Mouse (Mus musculus): ENCODE data around the gene Nme9. TPM values are rescaled to one million over a fixed set of nuclear protein-coding genes. Genes with fewer than 3 reads are reported as not detected.

Nme9 gene
- polyA plus RNA-seq, 1 experiment = not detected

- Histone ChIP-seq H3K36me3 (ENCODE audit: control insufficient read depth, insufficient read depth) (peaks cover 20% of the 10 kb centered on the region), H3K4me2 (ENCODE audit: low read depth) (no peak overlapping the region)
Measured at GRCm38 (mm10) chr9:99487126-99487695, 35.9 kb downstream of the Nme9 start.

GRCm38 (mm10) chr9:99487841-99488240, 36.6 kb downstream of the Nme9 start:
- Histone ChIP-seq H3K79me2 (ENCODE audit: control insufficient read depth, insufficient read depth) (no peaks in the 10 kb centered on the region), H3K36me3 (ENCODE audit: control insufficient read depth, insufficient read depth) (peaks cover 27% of the 10 kb centered on the region), H3K27me3 (ENCODE audit: control insufficient read depth, insufficient read depth, insufficient read length) (no peaks in the 10 kb centered on the region), H3K4me2 (ENCODE audit: low read depth) (no peak overlapping the region), H3ac (ENCODE audit: control insufficient read depth, insufficient read length) (no peak overlapping the region), H3K4me3 (no peak overlapping the region)
- TF ChIP-seq SRF (IDR thresholded peaks at IDR 0.05; ENCODE audit: control insufficient read depth, insufficient read length, low read depth) (no peak), POLR2A (IDR thresholded peaks at IDR 0.05; ENCODE audit: insufficient read length, low read depth) (no peak), TCF3 (IDR thresholded peaks at IDR 0.05; ENCODE audit: insufficient read length, low read depth) (no peak), USF1 (IDR thresholded peaks at IDR 0.05; ENCODE audit: low read depth) (no peak), CEBPB (IDR thresholded peaks at IDR 0.05; ENCODE audit: insufficient read depth, poor library complexity, severe bottlenecking) (no peak), TCF12 (IDR thresholded peaks at IDR 0.05; ENCODE audit: insufficient read depth, poor library complexity, severe bottlenecking) (no peak), MYOD1 (IDR thresholded peaks at IDR 0.05; ENCODE audit: control insufficient read depth in 1 of 3, insufficient read length in 2 of 3, low read depth in 2 of 3) (no peak), POLR2AphosphoS2 (IDR thresholded peaks at IDR 0.05; ENCODE audit: insufficient read length, low read depth) (no peak), E2F4 (IDR thresholded peaks at IDR 0.05; ENCODE audit: insufficient read depth) (no peak), MYOG (IDR thresholded peaks at IDR 0.05; ENCODE audit: control insufficient read depth in 1 of 3, insufficient read depth in 1 of 3, insufficient read length in 2 of 3, low read depth in 2 of 3) (no peak)

More at GRCm38 (mm10) chr9:99487126-99487695, 35.9 kb downstream of the Nme9 start:
- Histone ChIP-seq H3K79me2 (ENCODE audit: control insufficient read depth, insufficient read depth) (no peaks in the 10 kb centered on the region), H3K27me3 (ENCODE audit: control insufficient read depth, insufficient read depth, insufficient read length) (no peaks in the 10 kb centered on the region), H3ac (ENCODE audit: control insufficient read depth, insufficient read length) (no peak overlapping the region), H3K4me3 (no peak overlapping the region)
- TF ChIP-seq REST (IDR thresholded peaks at IDR 0.05; ENCODE audit: insufficient read depth, insufficient read length) (no peak), USF1 (IDR thresholded peaks at IDR 0.05; ENCODE audit: low read depth) (no peak), MYOD1 (IDR thresholded peaks at IDR 0.05; ENCODE audit: control insufficient read depth in 1 of 3, insufficient read length in 2 of 3, low read depth in 2 of 3) (no peak), POLR2AphosphoS2 (IDR thresholded peaks at IDR 0.05; ENCODE audit: insufficient read length, low read depth) (no peak), TCF12 (IDR thresholded peaks at IDR 0.05; ENCODE audit: insufficient read depth, poor library complexity, severe bottlenecking) (no peak), MAX (IDR thresholded peaks at IDR 0.05; ENCODE audit: low read depth) (no peak), TCF3 (IDR thresholded peaks at IDR 0.05; ENCODE audit: insufficient read length, low read depth) (no peak), MYOG (IDR thresholded peaks at IDR 0.05; ENCODE audit: control insufficient read depth in 1 of 3, insufficient read depth in 1 of 3, insufficient read length in 2 of 3, low read depth in 2 of 3) (no peak), SRF (IDR thresholded peaks at IDR 0.05; ENCODE audit: control insufficient read depth, insufficient read length, low read depth) (no peak)

GRCm38 (mm10) chr9:99491050-99491449, 39.8 kb downstream of the Nme9 start:
- Histone ChIP-seq H3K4me2 (ENCODE audit: low read depth) (no peak overlapping the region), H3K27me3 (ENCODE audit: control insufficient read depth, insufficient read depth, insufficient read length) (no peaks in the 10 kb centered on the region), H3K4me3 (no peak overlapping the region), H3ac (ENCODE audit: control insufficient read depth, insufficient read length) (no peak overlapping the region), H3K79me2 (ENCODE audit: control insufficient read depth, insufficient read depth) (no peaks in the 10 kb centered on the region), H3K36me3 (ENCODE audit: control insufficient read depth, insufficient read depth) (peaks cover 28% of the 10 kb centered on the region)
- TF ChIP-seq SRF (IDR thresholded peaks at IDR 0.05; ENCODE audit: control insufficient read depth, insufficient read length, low read depth) (no peak), REST (IDR thresholded peaks at IDR 0.05; ENCODE audit: insufficient read depth, insufficient read length) (no peak)

- no peak overlapping the region for H3ac ChIP-seq (ENCODE audit: control insufficient read depth, insufficient read length)
- no peak overlapping the region for H3K4me3 ChIP-seq
- peaks cover 26% of the 10 kb centered on the region for H3K36me3 ChIP-seq (ENCODE audit: control insufficient read depth, insufficient read depth)
- no peaks in the 10 kb centered on the region for H3K27me3 ChIP-seq (ENCODE audit: control insufficient read depth, insufficient read depth, insufficient read length)
- no peaks in the 10 kb centered on the region for H3K79me2 ChIP-seq (ENCODE audit: control insufficient read depth, insufficient read depth)
- TF ChIP-seq MYOG (IDR thresholded peaks at IDR 0.05; ENCODE audit: control insufficient read depth in 1 of 3, insufficient read depth in 1 of 3, insufficient read length in 2 of 3, low read depth in 2 of 3) = no peak
- TF ChIP-seq TCF3 (IDR thresholded peaks at IDR 0.05; ENCODE audit: insufficient read length, low read depth) = no peak
- TF ChIP-seq CEBPB (IDR thresholded peaks at IDR 0.05; ENCODE audit: insufficient read depth, poor library complexity, severe bottlenecking) = no peak
- no peak for TF ChIP-seq REST (IDR thresholded peaks at IDR 0.05; ENCODE audit: insufficient read depth, insufficient read length)
- TF ChIP-seq USF1 (IDR thresholded peaks at IDR 0.05; ENCODE audit: low read depth) = no peak
- no peak for TF ChIP-seq MYOD1 (IDR thresholded peaks at IDR 0.05; ENCODE audit: control insufficient read depth in 1 of 3, insufficient read length in 2 of 3, low read depth in 2 of 3)
- no peak for TF ChIP-seq TCF12 (IDR thresholded peaks at IDR 0.05; ENCODE audit: insufficient read depth, poor library complexity, severe bottlenecking)
- no peak for TF ChIP-seq POLR2AphosphoS2 (IDR thresholded peaks at IDR 0.05; ENCODE audit: insufficient read length, low read depth)
- no peak for TF ChIP-seq MAX (IDR thresholded peaks at IDR 0.05; ENCODE audit: low read depth)
- no peak for TF ChIP-seq SRF (IDR thresholded peaks at IDR 0.05; ENCODE audit: control insufficient read depth, insufficient read length, low read depth)
- no peak for TF ChIP-seq E2F4 (IDR thresholded peaks at IDR 0.05; ENCODE audit: insufficient read depth)
- TF ChIP-seq POLR2A (IDR thresholded peaks at IDR 0.05; ENCODE audit: insufficient read length, low read depth) = no peak
- no peak overlapping the region for H3K4me2 ChIP-seq (ENCODE audit: low read depth)
Measured at GRCm38 (mm10) chr9:99492634-99493200, 41.4 kb downstream of the Nme9 start.

- H3K27me3 ChIP-seq (ENCODE audit: control insufficient read depth, insufficient read depth, insufficient read length) = no peaks in the 10 kb centered on the region
- TF ChIP-seq SRF (IDR thresholded peaks at IDR 0.05; ENCODE audit: control insufficient read depth, insufficient read length, low read depth) (no peak), POLR2AphosphoS2 (IDR thresholded peaks at IDR 0.05; ENCODE audit: insufficient read length, low read depth) (no peak), USF1 (IDR thresholded peaks at IDR 0.05; ENCODE audit: low read depth) (no peak), E2F4 (IDR thresholded peaks at IDR 0.05; ENCODE audit: insufficient read depth) (no peak), TCF12 (IDR thresholded peaks at IDR 0.05; ENCODE audit: insufficient read depth, poor library complexity, severe bottlenecking) (no peak), TCF3 (IDR thresholded peaks at IDR 0.05; ENCODE audit: insufficient read length, low read depth) (no peak), REST (IDR thresholded peaks at IDR 0.05; ENCODE audit: insufficient read depth, insufficient read length) (no peak), MYOD1 (IDR thresholded peaks at IDR 0.05; ENCODE audit: control insufficient read depth in 1 of 3, insufficient read length in 2 of 3, low read depth in 2 of 3) (no peak), MYOG (IDR thresholded peaks at IDR 0.05; ENCODE audit: control insufficient read depth in 1 of 3, insufficient read depth in 1 of 3, insufficient read length in 2 of 3, low read depth in 2 of 3) (no peak), POLR2A (IDR thresholded peaks at IDR 0.05; ENCODE audit: insufficient read length, low read depth) (no peak), CEBPB (IDR thresholded peaks at IDR 0.05; ENCODE audit: insufficient read depth, poor library complexity, severe bottlenecking) (no peak), MAX (IDR thresholded peaks at IDR 0.05; ENCODE audit: low read depth) (no peak)
- H3K79me2 ChIP-seq (ENCODE audit: control insufficient read depth, insufficient read depth) = no peaks in the 10 kb centered on the region
- no peak overlapping the region for H3ac ChIP-seq (ENCODE audit: control insufficient read depth, insufficient read length)
- H3K36me3 ChIP-seq (ENCODE audit: control insufficient read depth, insufficient read depth) = peaks cover 17% of the 10 kb centered on the region
- no peak overlapping the region for H3K4me3 ChIP-seq
- H3K4me2 ChIP-seq (ENCODE audit: low read depth) = no peak overlapping the region
Measured at GRCm38 (mm10) chr9:99499336-99499735, 48.1 kb downstream of the Nme9 start.

Data from myocyte (in vitro differentiated cells).